Mouse (Mus musculus) adrenal gland, postnatal 25 days (tissue): Measurements from ENCODE around the gene Esyt3. TPM values are rescaled to one million over a fixed set of nuclear protein-coding genes. Genes with fewer than 3 reads are reported as not detected.

Source experiments
- DNase-seq: peaks from one replicate; pipeline ENCODE4 v3.0.0; 2021; ENCODE audit warnings: mixed read lengths
- long read RNA-seq: library from polyadenylated mRNA; stranded (forward); transcript quantifications from one replicate; pipeline ENCODE4 v2.0.0, GENCODE M21; 2021
- total RNA-seq: library from RNA; stranded (reverse); gene quantifications from 2 replicates; pipeline ENCODE4 v1.2.3, GENCODE M21; 2021

Esyt3 gene
- 0.79 and 1.2 TPM in 2 replicates for total RNA-seq
- long read RNA-seq, partial matches to known transcripts: 1 of 1 reads
- long read RNA-seq, other reads (novel, unspliced or antisense): 0 of 1 reads

DNA sequence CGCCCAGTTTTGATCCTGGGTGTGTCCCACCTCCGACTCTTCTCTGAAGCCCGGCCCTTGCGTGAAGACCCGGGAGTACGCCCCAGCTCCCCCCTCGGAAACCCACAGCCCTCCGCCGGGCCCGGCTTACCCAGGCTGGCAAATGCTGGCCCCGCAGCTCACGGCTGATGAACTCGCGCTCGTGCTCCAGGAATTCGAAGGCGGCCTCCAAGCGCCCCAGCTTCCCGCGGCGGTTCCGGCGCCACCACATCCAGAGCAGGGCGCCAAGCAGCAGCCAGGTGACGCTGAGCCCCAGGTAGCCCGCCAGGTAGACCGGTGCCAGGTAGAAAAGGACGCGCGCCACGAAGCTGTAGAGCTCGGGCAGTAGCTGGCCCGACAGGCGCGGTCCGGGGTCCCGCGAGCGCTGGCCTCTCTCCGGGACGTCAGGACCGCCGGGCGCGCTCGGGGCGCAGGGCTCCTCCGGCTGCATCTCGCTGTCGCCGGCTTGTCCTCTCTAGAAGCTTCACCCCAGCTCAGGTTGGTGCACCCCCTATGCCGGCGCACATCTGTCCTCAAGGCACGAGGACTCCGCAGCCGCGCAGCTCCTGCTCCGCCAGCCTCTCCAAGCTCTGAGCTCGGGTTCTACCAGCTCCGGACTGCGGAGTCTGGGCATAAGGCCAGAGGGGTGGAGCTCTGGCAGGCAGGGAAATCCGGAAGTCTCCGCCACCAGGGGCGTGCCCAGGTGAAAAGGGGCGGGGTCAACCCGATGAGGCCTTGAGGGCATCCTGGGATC is at the start of gene Esyt3:
TSS of gene Esyt3 (minus strand) at position 637 of the 772 bp plus-strand sequence.
- DNase-seq: peak; percentile 53

- no peak for DNase-seq
Measured at GRCm38 (mm10) chr9:99401288-99401974, 43.1 kb upstream of the Esyt3 start.

GRCm38 (mm10) chr9:99400781-99401180 is 42.4 kb upstream of the Esyt3 start:
- peak; percentile 55 for DNase-seq

DNA sequence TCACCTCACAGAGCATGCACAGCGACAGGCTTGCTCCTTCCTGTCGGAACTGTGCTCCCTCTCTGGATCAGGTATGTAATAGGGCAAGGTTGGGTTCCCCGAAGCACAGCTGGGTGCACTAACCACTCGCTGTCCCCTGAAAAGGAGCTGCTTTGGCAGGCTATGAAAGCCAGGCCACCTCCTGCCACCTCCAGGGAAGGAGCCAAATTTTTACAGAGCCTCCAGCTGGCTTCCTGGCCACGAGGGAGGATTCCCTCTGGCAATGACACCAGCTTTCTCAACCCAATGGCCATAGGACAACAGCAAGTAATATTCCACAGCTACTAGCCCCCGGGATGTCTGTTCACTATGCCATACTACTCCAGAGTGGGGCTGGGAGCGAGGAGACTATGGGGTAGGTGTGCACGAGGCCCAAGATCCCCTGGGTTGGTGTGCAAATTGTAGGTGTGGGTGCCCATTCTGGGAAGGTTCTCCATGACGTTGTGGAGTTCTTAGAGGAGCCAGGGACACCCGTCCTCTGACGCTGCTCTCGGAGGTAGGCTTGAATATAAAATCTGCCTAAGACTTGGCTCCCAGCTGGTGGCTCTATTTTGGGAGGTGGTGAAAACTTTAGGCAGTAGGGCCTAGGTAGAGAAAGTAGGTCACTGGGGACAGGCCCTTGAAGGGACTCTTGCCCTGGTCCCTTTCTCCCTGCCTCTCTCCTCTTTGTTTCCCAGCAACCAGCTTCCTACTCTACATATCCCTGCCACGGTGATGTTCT is 38.9 kb upstream of the Esyt3 start:
- DNase-seq: no peak

GRCm38 (mm10) chr9:99394366-99394765 is 36.0 kb upstream of the Esyt3 start:
- DNase-seq: peak; percentile 65

GRCm38 (mm10) chr9:99393146-99393545 is 34.8 kb upstream of the Esyt3 start:
- DNase-seq: no peak

DNA sequence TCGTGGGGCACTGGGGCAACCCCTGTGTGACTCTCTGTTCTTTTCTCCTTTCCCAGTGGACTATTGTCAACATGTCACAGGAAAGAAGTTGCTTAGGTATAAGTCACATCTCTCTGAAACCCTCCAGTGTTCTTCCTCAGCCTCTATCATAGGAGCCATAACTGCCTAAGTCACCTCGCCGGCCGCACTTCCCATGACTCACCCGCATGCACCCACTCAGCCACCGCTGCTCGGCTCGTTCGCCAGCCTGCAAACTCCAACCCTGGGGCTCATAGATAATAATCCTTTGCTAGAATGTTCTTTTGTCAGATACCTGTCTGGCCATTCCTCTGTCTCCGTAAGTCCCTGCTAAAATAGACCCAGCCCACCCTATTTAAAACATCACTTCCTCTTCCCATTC is 33.2 kb upstream of the Esyt3 start:
- DNase-seq: no peak

- DNase-seq: no peak
Measured at GRCm38 (mm10) chr9:99390716-99391115, 32.4 kb upstream of the Esyt3 start.

DNA sequence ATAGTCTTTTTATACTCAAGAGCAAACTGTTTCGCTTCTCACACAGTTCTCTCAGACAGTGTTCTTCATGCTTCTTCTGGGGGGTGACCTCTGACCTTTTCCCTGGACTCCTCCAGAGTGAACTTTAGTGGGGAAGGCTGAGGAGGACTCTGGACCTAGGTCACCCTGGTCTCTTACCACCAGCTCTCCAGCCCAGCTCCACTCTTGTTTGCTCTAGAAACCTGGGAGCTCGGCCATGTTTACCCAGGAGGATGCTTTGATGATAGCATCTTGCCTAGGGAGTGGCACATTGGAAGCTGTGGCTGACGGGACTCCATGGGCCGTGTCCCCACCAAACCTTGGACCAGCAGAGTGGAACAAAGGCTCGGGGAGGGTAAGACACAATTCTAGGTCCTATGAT is 31.8 kb upstream of the Esyt3 start:
- no peak for DNase-seq

GRCm38 (mm10) chr9:99389506-99389905 is 31.1 kb upstream of the Esyt3 start:
- no peak for DNase-seq

- peak; percentile 69 for DNase-seq
Measured at GRCm38 (mm10) chr9:99388856-99389255, 30.5 kb upstream of the Esyt3 start.

- no peak for DNase-seq
Measured at GRCm38 (mm10) chr9:99388078-99388477, 29.7 kb upstream of the Esyt3 start.

- DNase-seq: no peak
Measured at GRCm38 (mm10) chr9:99382556-99382955, 24.2 kb upstream of the Esyt3 start.

GRCm38 (mm10) chr9:99379194-99379593 is 20.8 kb upstream of the Esyt3 start:
- DNase-seq: no peak

GRCm38 (mm10) chr9:99376591-99377418 is 18.4 kb upstream of the Esyt3 start:
- peak; percentile 69 for DNase-seq

DNA sequence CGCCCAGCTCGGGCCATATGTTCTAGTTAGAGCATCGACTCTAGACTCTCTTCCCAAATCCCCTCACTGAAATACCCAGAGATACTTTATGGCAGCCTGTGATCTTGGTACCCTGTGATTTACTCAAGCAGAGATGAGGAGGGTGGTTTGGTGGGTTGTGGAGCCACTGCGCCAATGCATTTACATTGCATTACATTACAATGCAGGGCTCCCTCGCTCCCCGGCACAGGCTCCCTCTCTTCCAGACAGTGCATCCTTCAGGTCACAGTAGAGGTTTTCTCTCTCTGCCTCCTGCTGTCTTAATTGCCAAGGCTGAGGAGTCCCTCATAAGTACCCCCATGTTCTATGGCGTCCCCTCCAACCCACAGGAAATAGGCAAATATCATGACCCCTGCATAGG is 10.1 kb upstream of the Esyt3 start:
- no peak for DNase-seq

GRCm38 (mm10) chr9:99365906-99366305 is 7.5 kb upstream of the Esyt3 start:
- no peak for DNase-seq

GRCm38 (mm10) chr9:99363076-99363475 is 4.7 kb upstream of the Esyt3 start:
- no peak for DNase-seq

DNA sequence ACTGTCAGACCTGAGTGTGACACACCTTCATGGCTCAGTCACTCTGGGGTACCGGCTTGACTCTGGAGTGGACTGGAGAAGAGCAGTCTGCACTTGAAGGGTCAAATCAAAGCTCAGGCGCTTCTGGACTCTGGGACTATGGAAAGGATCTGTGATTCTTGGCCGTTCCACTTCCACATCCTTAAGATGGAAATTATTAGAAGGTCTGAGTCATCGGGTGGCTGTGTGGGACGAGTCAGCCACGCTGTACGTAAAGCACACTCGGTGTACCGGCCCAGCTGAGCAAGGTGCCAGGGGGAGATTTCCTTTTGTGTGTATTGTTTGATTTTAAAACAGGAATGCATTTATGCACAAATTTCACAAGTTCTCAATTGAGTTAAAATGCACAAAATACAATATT is 3.6 kb upstream of the Esyt3 start:
- no peak for DNase-seq

DNA sequence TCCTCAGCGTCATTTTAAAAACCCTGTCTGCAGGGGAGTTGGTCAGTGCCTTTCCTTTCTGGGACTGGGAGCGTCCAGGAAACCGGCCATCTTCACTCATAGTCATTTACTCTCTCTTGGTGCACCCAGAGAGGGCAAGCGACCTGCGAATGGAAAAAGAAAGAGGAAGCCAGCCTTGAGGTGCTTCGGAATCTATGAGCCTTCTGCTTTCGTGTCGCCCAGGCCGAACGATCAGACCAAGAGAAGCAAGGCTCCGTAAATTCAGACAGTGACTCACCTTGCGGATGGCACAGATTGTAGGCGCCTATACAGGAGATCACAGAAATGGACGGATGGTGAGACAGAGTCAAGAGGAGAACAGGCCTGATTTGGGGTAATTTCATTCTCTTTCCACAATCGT is 655 bp upstream of the Esyt3 start:
- DNase-seq: no peak

- no peak for DNase-seq
Measured at GRCm38 (mm10) chr9:99357561-99357920, 816 bp downstream of the Esyt3 start.

DNA sequence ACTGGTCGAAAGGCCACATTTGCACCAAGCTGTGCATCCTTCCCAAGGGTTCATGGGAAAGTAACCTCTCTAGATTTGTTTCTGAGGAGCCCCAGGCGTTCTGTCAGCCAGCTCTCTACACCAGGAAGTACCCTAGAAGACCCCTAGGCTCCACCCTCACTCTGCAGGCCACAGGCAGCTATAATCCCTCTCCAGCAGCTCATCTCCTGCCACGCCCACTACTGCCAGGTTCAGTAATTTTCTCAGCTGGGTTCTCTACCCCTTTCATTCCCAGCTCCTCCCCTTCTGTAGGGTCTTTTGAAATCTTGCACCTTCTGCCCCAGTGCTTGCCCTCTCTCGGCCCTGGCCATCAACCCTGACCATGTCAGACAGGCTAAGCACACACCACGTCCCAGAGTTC is 2.4 kb downstream of the Esyt3 start:
- no peak for DNase-seq
